Comparison of ENCODE assay signal across 22 mouse cellular contexts in the genomic region with DNA sequence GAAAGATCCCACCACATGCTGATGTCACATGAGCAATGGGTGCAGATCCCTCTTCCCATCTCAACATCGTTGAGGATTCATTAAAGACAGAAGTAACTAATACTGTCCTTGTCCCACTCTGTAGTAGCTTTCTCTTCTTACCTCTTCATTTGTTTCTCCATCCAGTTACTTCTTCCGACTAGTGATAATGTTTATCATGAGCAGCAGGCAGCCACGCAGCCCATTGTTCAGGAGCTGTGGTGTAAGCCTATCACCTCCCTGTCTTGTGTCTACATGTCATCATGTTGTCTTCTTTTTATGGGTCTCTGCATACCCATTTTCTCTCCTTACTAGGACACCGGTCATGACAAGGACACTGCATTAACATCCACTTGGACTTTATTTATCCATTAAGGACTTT.
"Had no signal": no experiment of that assay in that cellular context is flagged by ENCODE, and none has a peak within 500 bp of the region (broad histone marks: within the 10 kb centered on the region; RNA-seq: fewer than 3 reads in every experiment).

No protein-coding gene starts in this region.

- H3K9me3 ChIP-seq: kidney, embryonic 15.5 days; liver, embryonic 15.5 days; midbrain, embryonic 10.5 days; midbrain, embryonic 13.5 days; neural tube, embryonic 13.5 days had no signal

- H3K4me2 ChIP-seq: kidney, embryonic 15.5 days; liver, embryonic 15.5 days; lung, embryonic 14.5 days; midbrain, embryonic 13.5 days; neural tube, embryonic 13.5 days had no signal

- H3K4me1 ChIP-seq: midbrain, embryonic 13.5 days had no signal

- H3K27me3 ChIP-seq: kidney, embryonic 15.5 days; liver, embryonic 15.5 days; midbrain, embryonic 13.5 days; neural tube, embryonic 13.5 days had no signal

- H3K36me3 ChIP-seq: kidney, embryonic 15.5 days; liver, embryonic 15.5 days; midbrain, embryonic 10.5 days; midbrain, embryonic 13.5 days; neural tube, embryonic 13.5 days had no signal

- DNase-seq: kidney, adult 2 months; kidney, postnatal 10 days; kidney, postnatal 36 days; layer of hippocampus, postnatal 36 days; lung, embryonic 14.5 days; right cerebral cortex, adult 18-20 months; right cerebral cortex, postnatal 14 days; right cerebral cortex, postnatal 4 days; thymus, adult 2 months; thymus, postnatal 25 days had no signal

- H3K9ac ChIP-seq: kidney, embryonic 15.5 days; liver, embryonic 15.5 days; lung, embryonic 14.5 days; midbrain, embryonic 13.5 days; neural tube, embryonic 13.5 days had no signal

- ATAC-seq: intestine, postnatal 0 days; lung, postnatal 0 days; midbrain, embryonic 13.5 days; midbrain, embryonic 16.5 days had no signal

- H3K4me3 ChIP-seq: kidney, embryonic 15.5 days; left cerebral cortex, adult 2 months; liver, embryonic 15.5 days; midbrain, embryonic 10.5 days; midbrain, embryonic 13.5 days; myocyte; neural tube, embryonic 13.5 days had no signal

- H3K27ac ChIP-seq: kidney, embryonic 15.5 days; left cerebral cortex, adult 2 months; liver, embryonic 15.5 days; macrophage; midbrain, embryonic 10.5 days; midbrain, embryonic 13.5 days; neural tube, embryonic 13.5 days; stomach, postnatal 0 days had no signal
